Mouse (Mus musculus): ENCODE results near the gene Sgk1. TPM values are rescaled to one million over a fixed set of nuclear protein-coding genes. Genes with fewer than 3 reads are reported as not detected.

Sgk1 gene
- total RNA-seq, 2 experiments from 2014 or later = 71.3 to 111 TPM

DNA sequence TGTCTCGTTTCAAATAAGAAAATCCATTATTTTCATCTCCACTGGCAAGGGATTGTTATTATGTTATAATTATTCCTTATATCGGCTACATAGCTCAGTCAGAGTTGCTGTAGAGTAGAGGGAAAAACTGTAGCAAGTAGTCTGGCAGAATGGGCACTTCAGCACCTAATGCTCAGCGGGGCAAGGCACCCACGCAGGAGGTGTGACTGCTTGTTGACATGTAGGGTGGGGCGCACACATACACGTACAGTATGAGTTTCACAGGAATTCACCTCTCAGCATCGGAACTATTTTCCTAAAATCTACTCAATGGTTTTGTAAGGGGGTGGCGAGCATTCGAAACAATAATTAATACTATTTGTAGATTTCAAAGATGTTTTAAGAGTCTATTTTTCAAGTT lies 28.4 kb downstream of the Sgk1 start:
- intact Hi-C loops (cut with DNase I) = no loop called here
- DNase-seq (ENCODE audit: low spot score in 2 of 2) = no peak

DNA sequence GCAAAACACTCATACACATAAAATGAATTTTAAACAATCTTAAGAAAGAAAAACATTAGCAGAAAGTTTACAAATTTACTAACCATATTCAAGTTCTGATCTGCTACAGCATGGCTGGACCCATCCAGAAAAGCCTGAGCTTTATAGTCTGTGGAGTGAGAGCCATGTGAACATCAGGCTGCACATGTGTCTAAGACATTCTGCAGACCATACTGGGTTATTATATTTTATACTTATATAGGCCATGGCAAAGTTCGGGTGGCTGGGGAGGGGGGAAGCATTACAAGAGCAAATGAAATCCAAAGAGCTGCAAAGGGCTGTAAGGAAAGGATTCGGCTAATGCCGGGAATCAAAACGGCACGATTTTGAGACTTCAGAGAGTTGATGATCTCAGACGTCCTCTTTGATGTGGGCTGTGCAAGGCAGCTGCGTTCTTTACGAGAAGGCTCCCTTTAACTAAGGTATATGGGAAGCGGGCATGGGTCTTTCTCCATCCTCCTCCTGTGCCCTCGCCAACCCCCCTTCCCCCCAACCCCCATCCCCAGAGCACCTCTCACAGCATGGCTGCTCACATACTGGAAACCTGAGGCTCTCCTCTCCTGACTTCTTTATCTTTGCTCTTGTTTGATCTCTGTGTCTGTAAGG lies 29.4 kb downstream of the Sgk1 start:
- no peak for DNase-seq (ENCODE audit: low spot score in 2 of 2)
- intact Hi-C loops (cut with DNase I) = no loop called here

DNA sequence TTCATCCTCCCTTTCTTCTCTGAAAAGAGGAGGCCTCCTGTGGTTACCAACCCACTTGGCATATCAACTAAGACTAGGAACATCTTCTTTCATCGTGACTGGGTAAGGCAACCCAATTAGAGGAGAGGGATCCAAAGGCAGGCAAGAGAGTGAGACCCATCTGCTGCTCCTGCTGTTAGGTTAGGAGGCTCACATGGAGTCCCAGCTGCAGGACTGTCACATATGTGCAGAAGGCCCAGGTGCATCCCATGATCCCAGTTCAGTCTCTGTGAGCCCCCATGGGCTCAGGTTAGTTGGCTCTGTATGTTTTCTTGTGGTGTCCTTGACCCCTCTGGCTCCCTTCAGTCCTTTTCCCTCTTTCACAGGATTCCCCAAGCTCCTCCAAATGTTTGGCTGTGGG lies 32.8 kb downstream of the Sgk1 start:
- no peak for DNase-seq (ENCODE audit: low spot score in 2 of 2)
- intact Hi-C loops (cut with DNase I) = loop anchor here (5.0 kb wide), 1 partner anchor 78 kb away; no protein-coding TSS in a partner anchor

DNA sequence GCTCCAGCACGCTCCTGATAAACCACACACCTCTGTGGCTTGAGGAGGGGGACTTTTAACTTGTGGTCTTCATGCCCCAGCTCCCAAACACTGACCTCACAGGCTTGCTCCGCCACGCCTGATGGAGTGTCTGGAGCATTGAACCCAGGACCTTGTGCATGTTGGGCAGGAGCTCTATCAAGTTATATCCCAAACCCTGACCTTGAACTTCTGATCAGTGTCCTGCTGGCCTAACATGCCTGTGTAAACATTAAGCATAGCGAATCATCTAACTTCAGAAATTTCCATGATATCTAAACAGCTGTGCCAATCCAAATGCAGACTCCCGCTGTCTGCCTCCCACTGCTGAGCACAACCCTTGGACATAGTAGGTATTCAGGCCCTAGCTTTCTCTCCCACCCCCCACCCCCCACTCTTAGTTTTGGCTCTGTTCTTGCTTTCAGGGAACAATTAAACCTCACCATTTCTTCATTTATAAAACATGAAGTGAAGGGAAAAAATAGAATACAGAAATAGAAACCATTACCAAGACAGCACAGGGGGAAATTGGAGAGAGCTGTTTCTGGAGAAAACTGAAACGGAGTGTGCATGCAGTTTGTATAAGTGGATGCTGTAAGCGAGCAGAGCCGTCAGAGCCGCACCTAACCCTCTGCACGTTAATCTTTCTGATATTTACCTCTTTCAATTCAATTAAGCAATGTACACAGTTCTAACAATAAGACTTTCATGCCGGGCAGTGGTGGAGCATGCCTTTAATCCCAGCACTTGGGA lies 34.5 kb downstream of the Sgk1 start:
- intact Hi-C loops (cut with DNase I) = loop anchor here (5.0 kb wide), 1 partner anchor 76 kb away; no protein-coding TSS in a partner anchor
- DNase-seq (ENCODE audit: low spot score in 2 of 2) = no peak

DNA sequence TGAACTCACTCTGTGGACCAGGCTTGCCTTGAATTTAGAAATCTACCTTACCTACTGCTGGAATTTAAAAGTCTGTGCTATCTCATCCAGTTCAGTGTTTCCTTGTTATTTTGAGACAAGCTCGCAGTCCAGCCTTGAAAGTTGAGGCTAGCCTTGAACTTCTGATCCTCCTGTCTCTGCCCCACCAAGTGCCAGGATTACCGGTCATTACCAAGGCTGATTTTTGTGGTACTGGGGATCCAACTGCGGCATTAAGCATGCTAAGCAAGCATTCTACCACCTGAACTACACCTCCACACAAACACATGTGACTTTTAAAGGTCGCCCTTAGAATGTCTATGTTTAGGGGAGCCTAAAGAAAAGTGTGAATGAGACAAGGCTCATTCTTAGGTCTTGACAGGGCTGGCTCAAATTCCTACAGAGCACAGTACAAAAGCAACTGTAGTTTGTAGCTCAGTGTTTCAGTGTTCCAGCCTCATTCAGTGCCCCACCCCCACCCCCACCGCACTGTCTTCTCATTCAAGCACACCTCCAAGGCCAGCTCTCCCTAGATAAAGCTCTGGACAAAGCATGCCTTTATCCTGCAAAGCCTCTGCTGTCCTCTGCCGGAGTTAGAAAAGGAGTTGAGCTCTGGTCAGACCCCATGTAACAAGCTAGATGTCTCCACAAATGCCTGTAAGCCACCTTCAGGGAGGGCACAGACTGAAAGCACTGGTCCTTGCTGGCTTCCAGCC lies 36.2 kb downstream of the Sgk1 start:
- intact Hi-C loops (cut with DNase I) = loop anchor here (5.0 kb wide), 1 partner anchor 74 kb away; no protein-coding TSS in a partner anchor

DNA sequence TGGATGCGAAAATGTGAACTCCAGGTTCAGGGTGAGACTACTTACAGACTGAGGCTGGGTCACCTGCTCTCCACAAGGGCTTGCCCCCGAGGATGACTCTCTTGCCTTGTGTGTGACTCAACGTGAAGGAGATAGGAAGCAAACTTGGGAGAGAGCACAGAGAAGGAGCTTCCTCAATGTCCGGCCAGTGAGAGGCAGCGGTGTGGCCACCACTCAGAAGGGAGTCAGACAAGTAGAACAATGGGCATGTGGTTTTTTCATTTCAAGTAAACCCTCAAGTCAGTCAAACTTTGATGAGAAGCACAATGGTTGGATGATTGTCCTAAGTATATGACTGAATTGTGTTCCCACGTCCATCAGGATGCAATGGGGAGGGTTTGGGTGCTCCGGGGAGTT lies 36.8 kb downstream of the Sgk1 start:
- intact Hi-C loops (cut with DNase I) = loop anchor here (5.0 kb wide), 1 partner anchor 74 kb away; no protein-coding TSS in a partner anchor
- no peak for DNase-seq (ENCODE audit: low spot score in 2 of 2)

More for the DNA sequence above, 36.2 kb downstream of the Sgk1 start:
- no peak for DNase-seq (ENCODE audit: low spot score in 2 of 2)

DNA sequence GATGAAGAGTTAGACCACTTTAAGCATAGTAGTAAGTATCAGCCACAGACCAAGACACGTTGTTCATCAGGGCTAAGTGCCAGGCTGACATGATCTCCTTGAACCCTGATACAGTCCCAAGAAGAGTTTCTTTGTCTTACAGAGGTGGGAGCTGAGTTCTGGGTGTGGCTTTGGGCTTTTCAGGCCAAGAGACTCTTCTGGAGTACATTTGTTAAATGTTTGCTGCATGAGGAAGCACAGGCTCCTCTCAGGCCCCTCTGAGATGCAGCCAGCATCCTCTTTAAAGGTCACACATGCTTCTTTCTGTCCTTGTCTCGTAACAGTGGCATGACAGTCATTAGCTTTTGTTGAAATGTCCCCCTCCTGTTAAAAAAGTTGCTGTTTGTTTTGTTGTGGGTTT lies 38.6 kb downstream of the Sgk1 start:
- intact Hi-C loops (cut with DNase I) = no loop called here
- no peak for DNase-seq (ENCODE audit: low spot score in 2 of 2)

DNA sequence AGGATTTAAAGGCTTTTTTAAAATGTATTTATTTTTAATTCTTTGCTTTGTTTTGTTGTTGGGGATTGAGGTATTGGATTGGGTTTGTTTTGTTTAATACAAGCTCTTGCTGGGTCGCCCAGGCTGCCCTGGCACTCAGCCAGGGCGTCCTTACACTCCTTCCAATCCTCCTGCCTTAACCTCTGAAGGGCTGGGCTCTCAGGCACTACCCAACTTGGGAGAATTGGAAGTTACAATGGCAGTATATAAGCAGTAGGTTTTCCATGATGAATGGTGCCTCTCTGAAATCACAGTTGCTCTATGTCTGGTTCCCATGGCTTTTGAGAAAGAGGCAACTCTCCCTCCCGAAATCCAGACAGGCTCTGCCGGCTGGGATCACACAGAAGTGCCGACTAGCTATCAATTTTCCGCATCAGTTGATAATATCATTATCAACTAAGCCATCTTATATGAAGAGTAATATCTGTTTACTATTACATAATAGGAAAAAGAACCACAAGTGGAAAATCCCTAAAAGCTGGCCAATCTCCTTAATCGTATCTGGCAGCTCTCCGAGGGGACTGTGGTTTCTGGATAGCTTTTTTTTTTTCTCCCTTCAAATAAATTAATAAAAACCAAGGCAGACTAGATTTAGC lies 40.8 kb downstream of the Sgk1 start:
- intact Hi-C loops (cut with DNase I) = no loop called here
- no peak for DNase-seq (ENCODE audit: low spot score in 2 of 2)

DNA sequence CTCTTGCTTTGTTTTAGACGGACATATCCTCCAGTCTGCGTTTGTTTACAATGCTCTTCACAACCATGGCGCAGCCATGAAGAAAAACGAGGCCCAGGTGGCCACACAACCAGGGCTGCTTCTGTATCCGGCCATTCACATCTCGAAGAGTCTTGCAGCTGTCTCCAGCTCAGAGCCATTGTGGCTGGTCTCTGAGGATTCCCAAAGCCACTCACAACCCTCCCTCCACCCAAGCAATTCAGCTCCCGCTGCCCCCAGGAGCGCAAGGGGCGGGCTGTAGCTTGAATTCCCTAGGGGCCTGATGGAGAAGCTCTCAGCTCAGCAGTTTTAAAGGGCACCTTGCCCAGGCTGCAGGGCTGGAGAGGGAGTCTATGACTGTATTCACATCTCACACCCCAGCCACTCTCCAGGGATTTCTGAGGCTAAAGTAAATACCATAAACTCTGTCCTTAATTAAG lies 41.5 kb downstream of the Sgk1 start:
- intact Hi-C loops (cut with DNase I) = no loop called here
- DNase-seq (ENCODE audit: low spot score in 2 of 2) = peak; percentile 47 to 51

DNA sequence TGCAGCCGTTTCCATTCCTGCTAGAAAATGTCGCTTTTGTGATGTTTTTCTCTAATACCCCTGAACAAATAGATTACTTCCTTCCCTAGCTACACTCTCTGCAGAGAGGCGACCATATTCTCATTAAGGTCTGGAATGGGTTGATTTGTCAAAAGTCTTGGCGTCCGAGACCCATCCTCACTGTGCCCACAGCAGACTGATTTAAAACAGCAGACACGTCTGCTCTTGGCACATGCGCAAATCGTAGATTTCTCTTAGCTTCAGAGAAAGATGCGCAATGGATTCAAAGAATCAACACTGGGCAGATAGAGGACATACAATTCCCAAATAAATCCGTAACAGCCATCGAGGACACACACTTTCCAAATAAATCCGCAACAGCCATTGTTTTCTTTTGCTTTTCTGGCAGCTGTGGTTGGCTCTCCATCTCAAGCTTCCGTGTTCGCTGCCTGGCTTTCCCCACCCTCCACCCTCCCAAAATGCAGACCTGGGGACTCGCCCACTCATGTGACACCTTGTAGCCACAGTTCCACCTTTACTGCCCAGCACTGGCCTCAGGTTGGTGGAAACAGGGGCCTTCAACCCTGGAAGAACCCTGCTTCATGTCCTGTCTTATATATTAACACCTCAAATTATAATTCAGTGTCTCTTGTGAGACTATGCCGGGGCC lies 42.2 kb downstream of the Sgk1 start:
- DNase-seq (ENCODE audit: low spot score in 2 of 2) = peak; percentile 40 to 47

DNA sequence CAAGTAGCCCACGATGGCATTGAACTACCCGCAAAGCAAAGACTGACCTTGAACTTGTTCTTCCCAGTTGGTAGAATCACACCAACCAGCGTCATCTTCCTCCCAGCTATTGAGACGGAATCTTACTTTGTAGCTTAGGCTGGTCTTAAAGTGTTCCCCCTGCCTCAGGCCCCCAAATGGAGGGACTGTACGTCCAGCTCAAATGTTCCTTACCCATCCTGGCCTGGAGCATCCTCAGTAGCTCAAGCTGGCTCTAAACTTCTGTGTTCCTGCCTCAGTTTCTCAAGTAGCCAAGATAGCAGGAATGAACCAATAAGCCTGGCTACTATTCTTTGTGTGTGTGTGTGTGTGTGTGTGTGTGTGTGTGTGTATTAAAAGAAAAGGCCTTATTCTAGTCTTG lies 45.0 kb downstream of the Sgk1 start:
- intact Hi-C loops (cut with DNase I) = no loop called here
- no peak for DNase-seq (ENCODE audit: low spot score in 2 of 2)

More for the DNA sequence above, 42.2 kb downstream of the Sgk1 start:
- intact Hi-C loops (cut with DNase I) = no loop called here

DNA sequence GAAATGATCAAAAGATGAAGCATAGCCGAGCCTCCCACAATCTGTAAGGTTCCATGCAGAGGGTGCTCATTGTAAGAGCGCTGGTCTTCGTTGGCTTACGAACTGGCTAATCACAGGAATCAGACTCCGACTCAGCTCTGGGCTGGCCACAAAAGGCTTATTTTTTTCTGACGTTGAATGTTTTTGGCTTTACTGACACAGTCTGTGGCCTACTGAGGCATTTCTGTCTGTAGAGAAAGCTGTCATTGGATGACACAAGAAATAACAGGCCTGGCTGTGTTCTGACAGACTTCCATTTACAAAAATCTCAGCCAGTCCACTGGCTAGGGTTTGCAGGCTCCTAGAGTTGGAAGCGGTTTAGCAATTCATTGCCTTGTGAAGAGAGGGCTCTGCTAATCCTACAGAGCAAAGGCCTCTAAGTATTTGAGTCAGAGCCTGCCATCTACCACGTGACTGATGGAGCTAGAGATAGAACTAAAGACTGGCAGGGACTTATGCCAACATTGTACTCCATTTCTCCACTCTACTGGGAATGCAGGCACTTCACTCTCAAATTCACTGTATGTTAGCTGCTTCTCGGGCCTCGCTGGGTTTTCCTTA lies 48.9 kb downstream of the Sgk1 start:
- intact Hi-C loops (cut with DNase I) = no loop called here
- no peak for DNase-seq (ENCODE audit: low spot score in 2 of 2)

DNA sequence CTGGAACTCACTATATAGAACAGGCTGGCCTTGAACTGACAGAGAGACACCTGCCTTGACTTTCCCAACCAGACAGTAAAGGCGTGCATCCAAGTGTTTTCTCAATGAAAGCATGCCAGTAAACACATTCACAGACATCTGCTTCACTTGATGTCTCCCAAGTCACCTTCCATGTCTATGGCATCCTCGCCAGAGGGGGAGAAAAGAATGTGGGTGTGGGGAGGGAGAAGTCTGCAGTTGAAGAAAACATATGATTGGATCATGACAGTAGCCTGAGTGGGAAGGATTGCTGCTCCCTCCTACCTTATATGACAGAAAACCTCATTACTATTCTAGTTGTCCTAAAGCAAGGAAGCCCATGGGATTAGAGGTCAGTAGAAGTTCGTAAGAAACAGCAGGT lies 50.8 kb downstream of the Sgk1 start:
- no peak for DNase-seq (ENCODE audit: low spot score in 2 of 2)
- intact Hi-C loops (cut with DNase I) = no loop called here

DNA sequence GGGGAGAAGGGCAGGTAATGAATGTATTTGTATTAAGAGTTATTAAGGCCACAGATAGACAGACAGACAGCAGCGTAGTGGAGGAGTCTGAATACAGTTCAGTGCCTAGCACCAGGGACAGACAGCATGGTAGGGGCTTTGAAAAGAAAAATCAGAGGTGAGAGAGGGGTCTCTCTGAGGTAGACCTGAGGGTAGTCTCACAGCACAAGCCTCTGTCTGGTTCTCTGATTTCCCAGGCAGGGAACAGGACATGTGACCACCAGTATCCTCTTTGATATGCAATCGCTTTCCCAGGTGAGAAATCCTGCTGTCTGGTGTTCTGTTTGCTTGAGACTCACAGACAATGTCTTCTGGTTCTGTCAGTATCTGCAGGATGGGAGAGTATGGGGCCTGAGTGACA lies 52.8 kb downstream of the Sgk1 start:
- no peak for DNase-seq (ENCODE audit: low spot score in 2 of 2)
- intact Hi-C loops (cut with DNase I) = no loop called here

DNA sequence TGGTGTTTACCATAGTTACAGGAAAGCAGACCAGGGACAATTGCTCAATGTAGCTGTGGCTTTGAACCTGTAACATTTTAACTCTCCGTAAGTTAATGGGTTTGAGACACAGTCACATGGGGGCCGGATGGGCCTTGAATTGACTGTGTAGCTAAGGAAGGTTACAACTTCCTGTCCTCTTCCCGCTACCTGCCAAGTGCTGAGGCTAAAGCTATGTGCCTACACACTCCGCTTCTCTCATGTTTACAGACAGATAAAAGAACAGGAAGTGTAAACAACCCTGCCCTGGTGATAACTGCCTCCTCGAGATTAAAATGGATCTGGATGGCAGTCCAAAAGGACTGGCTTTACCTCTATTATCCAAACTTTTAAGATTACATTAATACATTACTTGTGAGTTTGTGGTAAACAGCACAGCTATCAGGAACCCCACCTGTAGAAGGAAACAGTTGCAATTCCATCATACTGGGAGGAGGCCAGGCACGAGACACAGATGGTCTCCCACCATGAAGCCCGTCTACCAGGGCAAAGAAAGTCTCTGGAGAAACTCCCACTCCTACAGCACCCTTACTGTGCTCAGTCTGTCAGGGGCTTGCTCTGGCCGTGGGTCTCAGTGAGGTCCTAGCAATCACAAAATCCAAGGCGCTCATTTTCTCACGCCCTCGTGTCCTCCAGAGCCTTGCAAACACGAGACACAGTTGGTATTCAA lies 54.7 kb downstream of the Sgk1 start:
- intact Hi-C loops (cut with DNase I) = no loop called here

DNA sequence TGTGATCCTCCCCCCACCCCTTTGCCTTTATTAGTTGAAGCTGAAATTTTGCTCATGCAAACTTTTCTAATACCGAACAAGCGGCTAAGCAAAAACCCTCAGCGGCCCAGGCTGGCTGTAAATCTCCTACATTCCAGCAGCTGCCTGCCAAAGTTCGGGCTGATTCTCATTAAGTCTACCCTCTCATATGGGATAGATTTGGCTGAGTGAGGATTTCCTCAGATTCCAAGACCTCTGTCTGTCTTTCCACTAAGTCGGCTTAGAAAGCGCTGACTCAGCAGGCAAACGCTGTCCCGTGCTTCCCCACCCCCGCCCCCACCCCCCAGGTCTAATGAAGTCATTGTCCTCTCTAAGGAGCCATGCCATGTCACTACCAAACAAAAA lies 55.2 kb downstream of the Sgk1 start:
- DNase-seq (ENCODE audit: low spot score in 2 of 2) = no peak

More for the DNA sequence above, 54.7 kb downstream of the Sgk1 start:
- no peak for DNase-seq (ENCODE audit: low spot score in 2 of 2)

DNA sequence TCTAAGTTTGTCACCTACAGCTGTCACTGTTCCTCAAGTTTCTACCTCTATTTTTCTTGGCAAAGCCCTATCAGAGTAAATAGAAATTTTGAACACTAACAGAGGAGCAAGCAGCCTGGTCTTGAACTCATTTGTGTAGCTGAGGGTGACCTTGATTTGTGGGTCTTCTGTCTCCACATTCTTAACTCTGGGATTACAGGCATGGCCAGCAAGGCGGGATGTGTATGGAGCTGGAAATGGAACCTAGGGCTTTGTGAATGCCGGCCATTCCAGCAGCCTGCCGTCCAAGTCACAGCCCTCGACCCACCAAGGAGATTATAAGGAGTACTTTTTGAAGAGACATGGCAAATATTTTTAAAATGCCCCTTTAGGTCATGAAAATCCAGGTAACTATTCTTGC lies 56.2 kb downstream of the Sgk1 start:
- no peak for DNase-seq (ENCODE audit: low spot score in 2 of 2)
- intact Hi-C loops (cut with DNase I) = no loop called here

More for the DNA sequence above, 55.2 kb downstream of the Sgk1 start:
- intact Hi-C loops (cut with DNase I) = no loop called here

DNA sequence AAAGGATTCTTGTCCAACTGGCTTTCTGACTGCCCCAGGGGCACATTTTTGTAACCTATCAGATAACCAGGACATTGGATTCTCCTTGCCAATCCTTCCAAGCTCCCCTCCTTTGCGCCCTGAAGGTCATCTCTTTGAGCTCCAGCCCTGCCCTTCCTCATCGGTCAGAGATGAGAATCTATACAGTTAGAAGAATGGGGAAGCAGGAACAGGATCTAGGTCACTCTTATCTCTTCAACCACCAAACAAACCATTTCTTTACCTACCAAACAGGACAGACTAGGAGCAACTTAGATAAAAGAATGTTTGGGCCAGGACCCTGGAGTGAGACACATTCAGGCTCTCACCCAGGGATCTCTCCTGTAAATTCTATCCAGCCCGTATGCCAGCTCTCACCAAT lies 59.3 kb downstream of the Sgk1 start:
- DNase-seq (ENCODE audit: low spot score in 2 of 2) = no peak
- intact Hi-C loops (cut with DNase I) = no loop called here
